Mouse (Mus musculus): ENCODE measurements around the gene Mon2. TPM values are rescaled to one million over a fixed set of nuclear protein-coding genes. Genes with fewer than 3 reads are reported as not detected.
"Not testable (repeated sequence)": the region's sequence is repeated elsewhere in the genome, so short reads cannot be mapped to it uniquely, and the experiment has no call there.

Mon2 gene
- total and polyA plus RNA-seq, 2 experiments from 2014 or later, result 15.9 to 64.7 TPM

DNA sequence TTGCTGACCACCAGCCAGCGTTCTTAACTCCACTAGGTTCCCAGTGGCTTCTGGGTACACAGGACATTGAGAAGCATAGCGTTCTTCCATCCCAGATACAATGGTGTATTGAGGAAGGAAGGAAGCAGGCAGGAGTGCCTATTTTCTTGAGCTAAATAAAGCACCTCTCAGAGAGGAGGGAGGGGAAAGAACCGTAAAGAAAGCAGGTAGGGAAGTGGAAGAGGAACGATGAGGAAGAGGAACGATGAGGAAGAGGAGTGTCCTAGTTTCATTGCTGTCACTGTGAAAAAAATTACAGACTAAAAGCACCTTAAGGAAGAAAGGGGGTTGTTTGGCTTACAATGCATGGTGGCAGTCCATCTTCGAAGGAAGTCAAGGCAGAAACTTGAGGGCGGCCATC, 106.1 kb downstream of the Mon2 start:
- Histone ChIP-seq H3K27me3 (ENCODE audit: insufficient read depth, low read length) (no peaks in the 10 kb centered on the region), H3K36me3 (ENCODE audit: insufficient read depth, low read length) (no peaks in the 10 kb centered on the region), H3K27ac (no peak overlapping the region), H3K9ac (replicated peaks; ENCODE audit: low read length) (no peak overlapping the region), H3K9me3 (ENCODE audit: low read length) (no peaks in the 10 kb centered on the region), H3K4me3 (ENCODE audit: low read length) (no peak overlapping the region), H3K4me1 (ENCODE audit: insufficient read depth, low read length) (no peaks in the 10 kb centered on the region), H3K4me2 (ENCODE audit: low read depth, low read length) (no peak overlapping the region)
- no peak for DNase-seq (ENCODE audit: low spot score)
- 93% methylated on average over 7 of the region's 7 CpGs for WGBS
- TF ChIP-seq CTCF (IDR thresholded peaks at IDR 0.05; ENCODE audit: low read depth), result no peak
- no peak for ATAC-seq

- no peak for DNase-seq (ENCODE audit: low spot score)
- Histone ChIP-seq H3K9ac (replicated peaks; ENCODE audit: low read length) (no peak overlapping the region), H3K36me3 (ENCODE audit: insufficient read depth, low read length) (no peaks in the 10 kb centered on the region), H3K4me3 (ENCODE audit: low read length) (no peak overlapping the region), H3K4me2 (ENCODE audit: low read depth, low read length) (no peak overlapping the region), H3K27me3 (ENCODE audit: insufficient read depth, low read length) (no peaks in the 10 kb centered on the region), H3K27ac (no peak overlapping the region), H3K4me1 (ENCODE audit: insufficient read depth, low read length) (peaks cover 20% of the 10 kb centered on the region), H3K9me3 (ENCODE audit: low read length) (no peaks in the 10 kb centered on the region)
- TF ChIP-seq CTCF (IDR thresholded peaks at IDR 0.05; ENCODE audit: low read depth), result no peak
- 71% methylated on average over 7 of the region's 7 CpGs for WGBS
- no peak for ATAC-seq
These were observed 109.9 kb downstream of the Mon2 start for GRCm38 (mm10) chr10:122966421-122966820.

- not testable (repeated sequence) for H3K27me3 ChIP-seq (ENCODE audit: insufficient read depth, low read length); ATAC-seq; H3K9ac ChIP-seq (replicated peaks; ENCODE audit: low read length); H3K4me2 ChIP-seq (ENCODE audit: low read depth, low read length); H3K36me3 ChIP-seq (ENCODE audit: insufficient read depth, low read length); H3K27ac ChIP-seq; DNase-seq (ENCODE audit: low spot score); H3K9me3 ChIP-seq (ENCODE audit: low read length); H3K4me3 ChIP-seq (ENCODE audit: low read length)
- 65% methylated on average over 4 of the region's 5 CpGs for WGBS
- peaks cover 20% of the 10 kb centered on the region for H3K4me1 ChIP-seq (ENCODE audit: insufficient read depth, low read length)
These were observed 110.7 kb downstream of the Mon2 start for GRCm38 (mm10) chr10:122965650-122966049.

GRCm38 (mm10) chr10:122964241-122964636, 112.1 kb downstream of the Mon2 start:
- peak; percentile 59 for ATAC-seq
- 22% methylated on average over 4 of the region's 4 CpGs for WGBS
- H3K27me3 ChIP-seq (ENCODE audit: insufficient read depth, low read length), result no peaks in the 10 kb centered on the region
- no peak overlapping the region for H3K9ac ChIP-seq (replicated peaks; ENCODE audit: low read length)
- TF ChIP-seq CTCF (IDR thresholded peaks at IDR 0.05; ENCODE audit: low read depth), result no peak
- DNase-seq (ENCODE audit: low spot score), result no peak
- H3K36me3 ChIP-seq (ENCODE audit: insufficient read depth, low read length), result no peaks in the 10 kb centered on the region
- peak overlapping the region; percentile 74 for H3K27ac ChIP-seq
- H3K4me1 ChIP-seq (ENCODE audit: insufficient read depth, low read length), result peaks cover 20% of the 10 kb centered on the region
- H3K4me3 ChIP-seq (ENCODE audit: low read length), result no peak overlapping the region
- H3K4me2 ChIP-seq (ENCODE audit: low read depth, low read length), result peak overlapping the region; percentile 51
- no peaks in the 10 kb centered on the region for H3K9me3 ChIP-seq (ENCODE audit: low read length)

DNA sequence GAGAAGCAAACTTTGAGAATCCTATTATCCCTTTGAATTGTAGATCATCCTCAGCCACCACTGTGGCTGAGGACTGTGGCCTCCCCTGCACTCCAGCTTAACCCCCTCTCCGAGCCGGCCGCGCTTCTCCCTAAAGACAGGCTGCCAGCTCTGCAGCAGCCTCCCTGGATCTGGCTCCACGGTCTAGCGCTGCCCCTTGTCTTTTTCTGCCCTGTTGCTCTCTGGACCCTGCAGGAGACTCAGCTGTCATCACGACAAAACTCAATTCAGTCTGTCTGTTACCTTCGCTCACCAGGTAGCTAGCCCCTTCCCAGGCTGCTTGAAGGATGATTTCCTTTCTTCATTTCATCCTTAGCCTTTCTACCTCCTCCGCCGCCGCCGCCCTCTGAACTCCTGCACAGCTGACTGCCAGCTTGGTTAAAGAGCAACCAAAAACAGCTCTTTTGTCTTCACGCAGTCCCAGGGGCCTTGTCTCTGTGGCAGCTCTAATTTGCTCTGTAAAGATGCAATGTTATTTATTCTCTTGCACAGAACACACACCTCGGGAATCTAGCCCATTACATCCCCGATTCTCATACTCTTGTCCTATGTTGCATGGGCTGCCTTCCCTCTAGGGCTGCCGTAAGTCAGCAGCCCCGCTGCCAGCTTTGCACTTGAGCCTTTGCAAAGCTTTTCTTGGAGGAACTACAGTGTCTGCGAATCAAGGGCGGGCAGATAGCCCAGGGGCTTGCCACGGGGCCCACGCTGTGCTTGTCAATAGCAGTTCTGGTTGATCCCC, 112.7 kb downstream of the Mon2 start:
- WGBS, result 6% methylated on average over 21 of the region's 21 CpGs
- no peaks in the 10 kb centered on the region for H3K9me3 ChIP-seq (ENCODE audit: low read length)
- peak overlapping the region; percentile 74 for H3K27ac ChIP-seq
- ATAC-seq (peak; percentile 66), DNase-seq (ENCODE audit: low spot score) (peak; percentile 69)
- H3K4me2 ChIP-seq (ENCODE audit: low read depth, low read length), result peak overlapping the region; percentile 51
- H3K36me3 ChIP-seq (ENCODE audit: insufficient read depth, low read length), result no peaks in the 10 kb centered on the region
- H3K4me3 ChIP-seq (ENCODE audit: low read length), result peak overlapping the region; percentile 22
- peaks cover 20% of the 10 kb centered on the region for H3K4me1 ChIP-seq (ENCODE audit: insufficient read depth, low read length)
- no peak for TF ChIP-seq CTCF (IDR thresholded peaks at IDR 0.05; ENCODE audit: low read depth)
- no peaks in the 10 kb centered on the region for H3K27me3 ChIP-seq (ENCODE audit: insufficient read depth, low read length)
- H3K9ac ChIP-seq (replicated peaks; ENCODE audit: low read length), result no peak overlapping the region; the same call in 1 of the 2 replicates

- Histone ChIP-seq H3K9me3 (ENCODE audit: low read length) (no peaks in the 10 kb centered on the region), H3K27me3 (ENCODE audit: insufficient read depth, low read length) (no peaks in the 10 kb centered on the region), H3K4me3 (ENCODE audit: low read length) (no peak overlapping the region), H3K4me2 (ENCODE audit: low read depth, low read length) (no peak overlapping the region), H3K9ac (replicated peaks; ENCODE audit: low read length) (no peak overlapping the region), H3K36me3 (ENCODE audit: insufficient read depth, low read length) (no peaks in the 10 kb centered on the region), H3K4me1 (ENCODE audit: insufficient read depth, low read length) (peaks cover 20% of the 10 kb centered on the region), H3K27ac (no peak overlapping the region)
- no peak for TF ChIP-seq CTCF (IDR thresholded peaks at IDR 0.05; ENCODE audit: low read depth)
- WGBS, result 52% methylated on average over 9 of the region's 9 CpGs
- no peak for DNase-seq (ENCODE audit: low spot score)
- no peak for ATAC-seq
These were observed 113.7 kb downstream of the Mon2 start for GRCm38 (mm10) chr10:122962651-122963050.

DNA sequence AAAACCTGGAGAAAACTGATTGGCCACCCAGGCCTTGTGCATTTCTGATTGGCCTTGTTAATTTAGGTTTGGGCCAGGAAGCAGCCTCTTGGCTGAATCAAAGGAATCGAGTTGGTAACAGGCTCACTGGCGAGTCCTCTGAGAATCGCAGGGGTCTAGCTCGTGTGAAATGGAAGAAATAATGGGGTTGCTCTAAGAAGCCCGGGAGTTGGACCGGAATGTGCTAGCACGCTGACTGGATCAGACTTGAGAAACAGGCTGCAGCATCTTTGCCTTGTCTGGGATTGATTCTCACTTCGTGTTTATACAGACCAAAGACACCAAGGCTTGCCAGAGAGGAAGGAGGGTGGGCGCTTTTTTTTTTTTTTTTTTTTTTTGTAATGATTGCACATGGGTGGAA, 114.8 kb downstream of the Mon2 start:
- ATAC-seq, result no peak
- WGBS, result 59% methylated on average over 9 of the region's 9 CpGs
- Histone ChIP-seq H3K27me3 (ENCODE audit: insufficient read depth, low read length) (no peaks in the 10 kb centered on the region), H3K4me1 (ENCODE audit: insufficient read depth, low read length) (peaks cover 20% of the 10 kb centered on the region), H3K4me2 (ENCODE audit: low read depth, low read length) (no peak overlapping the region), H3K9ac (replicated peaks; ENCODE audit: low read length) (no peak overlapping the region), H3K4me3 (ENCODE audit: low read length) (no peak overlapping the region), H3K9me3 (ENCODE audit: low read length) (no peaks in the 10 kb centered on the region), H3K27ac (peak overlapping the region; percentile 26; the same call in 1 of the 2 replicates), H3K36me3 (ENCODE audit: insufficient read depth, low read length) (no peaks in the 10 kb centered on the region)
- DNase-seq (ENCODE audit: low spot score), result peak; percentile 30
- no peak for TF ChIP-seq CTCF (IDR thresholded peaks at IDR 0.05; ENCODE audit: low read depth)
